Mouse (Mus musculus): ENCODE data around the gene Nf1. TPM values are rescaled to one million over a fixed set of nuclear protein-coding genes. Genes with fewer than 3 reads are reported as not detected.

The Nf1 gene
- total RNA-seq, 2 experiments from 2014 or later, result 18.2 to 23.5 TPM

DNA sequence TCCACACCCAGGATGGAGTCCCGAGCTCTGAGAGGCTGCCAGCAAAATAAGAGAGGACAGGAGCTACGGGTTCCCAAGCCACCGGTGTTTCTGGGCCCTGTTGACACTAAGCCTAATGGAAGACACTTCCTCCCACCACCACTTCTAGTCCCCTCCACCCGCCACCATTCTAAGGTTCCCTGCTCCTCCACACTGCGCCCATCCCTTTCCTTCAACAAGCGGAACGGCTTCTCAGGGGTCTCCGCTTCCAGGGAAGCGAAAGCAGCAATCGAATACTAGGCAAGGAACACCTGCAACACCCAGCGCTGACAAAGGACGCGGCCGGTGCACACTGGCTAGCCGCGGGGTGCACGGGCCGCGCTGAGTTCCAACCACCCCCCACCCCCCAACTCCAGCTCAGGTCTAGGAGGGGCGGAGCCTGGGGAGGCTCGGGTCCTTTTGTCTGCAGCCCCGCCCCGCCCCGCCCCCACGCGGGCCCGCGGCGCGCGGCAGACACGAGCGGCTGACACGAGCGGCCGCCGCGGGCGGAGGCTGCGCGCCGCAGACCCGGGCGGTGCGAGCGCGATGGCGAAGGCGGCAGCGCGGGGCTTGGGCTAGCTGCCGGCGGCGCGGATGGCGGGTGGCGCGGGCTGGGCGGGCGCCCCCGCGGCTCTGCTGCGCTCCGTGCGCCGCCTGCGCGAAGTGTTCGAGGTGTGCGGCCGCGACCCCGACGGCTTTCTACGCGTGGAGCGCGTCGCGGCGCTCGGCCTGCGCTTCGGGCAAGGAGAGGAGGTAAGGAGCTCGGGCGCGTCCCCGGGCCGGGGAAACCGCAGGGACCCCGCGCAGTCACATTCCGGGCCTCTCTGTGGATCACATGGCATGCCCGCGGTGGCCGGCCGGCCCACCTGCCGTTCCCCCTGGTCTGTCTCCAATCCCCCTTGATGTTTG lies 251.4 kb downstream of the Nf1 start, which contains the start of gene Rab11fip4:
TSS of gene Rab11fip4 (plus strand) at position 549 of the 927 bp plus-strand sequence.
- intact Hi-C loops (cut with DNase I), result no loop called here
- DNase-seq, result peak; percentile 29
- no peak within 1 kb of the TSS for H3K27ac ChIP-seq
- peak within 1 kb of the TSS; percentile 75 for H3K4me3 ChIP-seq
- no peak for TF ChIP-seq CTCF (IDR thresholded peaks at IDR 0.05)

DNA sequence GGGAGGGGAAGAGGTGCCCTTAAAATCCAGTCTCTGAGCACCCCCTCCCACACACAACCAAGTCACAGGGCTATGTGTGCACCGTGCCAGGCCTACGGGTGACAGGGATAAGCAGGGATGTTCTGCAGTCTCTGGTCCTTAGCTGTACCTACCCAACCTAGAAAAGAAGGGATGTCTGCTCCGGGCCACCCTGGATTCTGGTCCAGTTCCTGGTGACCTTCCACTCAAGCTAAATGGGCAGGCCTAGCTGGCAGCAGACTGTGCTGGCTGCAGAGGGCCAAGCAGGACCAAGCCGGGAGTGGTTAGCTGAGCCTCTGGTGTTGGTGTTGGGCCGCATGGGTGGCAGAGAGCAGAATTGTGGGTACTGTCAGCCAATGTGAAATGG lies 252.1 kb downstream of the Nf1 start:
- no peak for TF ChIP-seq CTCF (IDR thresholded peaks at IDR 0.05)
- no peak for DNase-seq
- Histone ChIP-seq H3K4me3 (peak overlapping the region; percentile 75), H3K27ac (no peak overlapping the region)
- intact Hi-C loops (cut with DNase I), result no loop called here

DNA sequence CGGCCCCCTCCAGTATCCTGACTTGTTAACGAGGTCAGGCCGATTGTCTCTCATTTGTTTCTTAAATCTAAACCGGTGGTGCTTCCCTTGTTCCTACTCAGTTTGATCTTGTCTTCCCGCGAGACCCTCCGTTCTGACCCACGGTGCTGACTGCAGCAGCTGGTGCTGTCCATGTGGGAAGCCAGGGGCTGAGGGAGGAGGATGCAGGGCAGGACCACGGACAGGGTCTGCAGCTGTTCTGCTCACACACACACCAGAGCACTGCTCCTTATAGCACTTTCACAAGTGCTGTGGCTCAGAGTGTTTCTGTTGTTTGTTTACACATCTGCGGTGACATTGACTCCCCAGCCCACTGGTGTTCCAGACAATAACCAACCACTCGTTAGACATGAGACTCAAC lies 254.0 kb downstream of the Nf1 start:
- Histone ChIP-seq H3K4me3 (no peak overlapping the region), H3K27ac (no peak overlapping the region)
- no peak for TF ChIP-seq CTCF (IDR thresholded peaks at IDR 0.05)
- intact Hi-C loops (cut with DNase I), result no loop called here
- DNase-seq, result no peak

DNA sequence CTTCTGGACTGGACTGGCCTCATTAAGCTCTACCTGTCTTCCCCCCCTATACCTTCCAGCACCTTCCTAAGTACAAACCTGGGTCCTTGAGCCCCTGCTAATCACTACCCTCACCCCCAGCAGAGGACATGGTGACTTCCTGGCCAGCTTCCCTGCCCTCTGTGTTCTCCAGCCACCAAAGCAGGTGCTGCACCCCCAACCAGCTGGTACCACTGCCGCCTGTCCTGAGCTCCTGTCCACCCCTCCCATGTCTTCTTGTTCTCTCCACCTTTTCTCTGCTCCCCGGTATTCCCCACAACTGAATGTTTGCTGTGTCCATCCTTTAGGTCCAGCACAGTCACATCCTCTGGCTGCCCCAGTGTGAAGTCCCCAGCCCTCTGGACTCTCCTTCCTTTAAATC lies 271.0 kb downstream of the Nf1 start:
- no peak for TF ChIP-seq CTCF (IDR thresholded peaks at IDR 0.05)
- intact Hi-C loops (cut with DNase I), result no loop called here
- H3K27ac ChIP-seq, result no peak overlapping the region
- H3K4me3 ChIP-seq, result no peak overlapping the region
- no peak for DNase-seq

DNA sequence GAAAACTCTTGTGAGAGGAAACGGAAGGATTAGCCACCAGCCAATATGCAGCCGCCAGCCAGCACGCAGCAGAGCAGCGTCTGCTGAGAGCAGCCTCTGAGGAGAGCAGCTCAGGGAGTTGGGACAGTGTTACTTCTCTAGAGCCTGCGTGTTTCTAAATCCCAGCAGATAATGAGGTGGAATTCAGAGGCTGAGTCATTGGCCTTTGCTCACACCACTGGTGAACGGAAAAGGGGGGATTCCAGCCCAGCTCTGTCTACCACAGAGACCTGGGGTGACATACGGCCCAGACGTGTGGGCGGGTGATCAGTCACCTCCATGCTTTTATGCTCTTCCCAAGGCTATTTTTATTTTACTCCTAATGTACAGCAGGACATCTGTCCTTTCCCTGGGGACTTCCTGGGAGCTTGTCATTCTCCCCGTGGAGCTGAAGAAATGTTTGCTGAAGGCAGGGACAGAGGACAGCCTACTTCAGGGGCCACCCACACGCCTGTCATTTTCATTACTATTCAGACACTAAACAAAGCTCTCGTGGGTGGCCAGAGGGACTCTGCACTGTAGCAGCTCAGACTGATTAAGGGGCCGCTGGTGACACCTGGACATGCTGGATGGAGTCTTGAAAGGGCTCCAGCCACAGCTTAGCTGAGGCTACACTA lies 271.6 kb downstream of the Nf1 start:
- DNase-seq, result no peak
- intact Hi-C loops (cut with DNase I), result no loop called here
- no peak for TF ChIP-seq CTCF (IDR thresholded peaks at IDR 0.05)
- Histone ChIP-seq H3K27ac (no peak overlapping the region), H3K4me3 (no peak overlapping the region)

DNA sequence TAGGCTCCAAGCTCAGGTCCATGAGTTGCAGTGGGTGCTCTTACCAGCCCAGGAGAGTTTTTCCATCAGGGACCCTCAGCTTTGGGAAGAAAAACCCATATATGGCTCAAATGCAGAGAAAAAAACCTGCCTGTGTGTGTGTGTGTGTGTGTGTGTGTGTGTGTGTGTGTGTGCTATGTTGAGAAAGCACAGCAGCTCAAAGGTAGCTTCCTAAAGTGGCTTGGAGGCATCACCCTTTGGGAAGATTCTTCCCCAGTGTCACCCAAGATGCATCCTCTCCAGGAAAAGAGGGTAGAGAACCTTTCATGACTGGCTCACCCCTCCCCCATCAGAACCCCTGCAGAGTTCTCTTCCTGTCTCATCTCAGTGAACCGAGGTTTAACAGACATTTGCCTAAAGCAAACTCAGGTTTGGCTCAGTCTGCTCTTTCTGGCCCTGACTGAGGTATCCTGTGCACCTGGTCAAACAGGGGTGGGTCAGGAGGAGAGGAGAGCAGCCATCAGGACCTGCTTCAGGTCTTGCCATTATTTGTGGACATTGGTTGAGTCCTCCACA lies 272.6 kb downstream of the Nf1 start:
- intact Hi-C loops (cut with DNase I), result no loop called here

DNA sequence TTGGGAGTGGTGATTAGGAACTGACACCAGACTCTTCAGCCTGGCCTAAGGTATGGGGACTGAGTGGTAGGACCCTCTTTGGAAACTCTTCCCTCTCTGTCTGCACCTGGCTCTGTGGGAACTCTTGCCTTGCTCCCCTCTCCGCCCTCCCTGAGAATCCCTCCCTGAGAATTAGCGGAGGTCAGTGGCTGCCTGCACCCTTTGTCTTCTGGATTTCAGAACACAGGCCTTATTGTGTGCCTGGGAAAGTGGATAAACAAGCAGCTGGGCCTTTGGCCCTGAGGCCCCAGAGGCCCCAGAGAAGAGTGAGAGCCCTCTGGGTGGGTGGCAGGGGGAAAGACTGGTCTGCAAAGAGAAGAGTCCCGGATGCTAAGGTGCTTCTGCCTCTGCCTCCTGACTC lies 273.6 kb downstream of the Nf1 start:
- intact Hi-C loops (cut with DNase I), result no loop called here
- Histone ChIP-seq H3K27ac (no peak overlapping the region), H3K4me3 (no peak overlapping the region)
- TF ChIP-seq CTCF (IDR thresholded peaks at IDR 0.05), result no peak
- no peak for DNase-seq

More for the DNA sequence above, 272.6 kb downstream of the Nf1 start:
- Histone ChIP-seq H3K27ac (no peak overlapping the region), H3K4me3 (no peak overlapping the region)
- no peak for DNase-seq
- no peak for TF ChIP-seq CTCF (IDR thresholded peaks at IDR 0.05)

DNA sequence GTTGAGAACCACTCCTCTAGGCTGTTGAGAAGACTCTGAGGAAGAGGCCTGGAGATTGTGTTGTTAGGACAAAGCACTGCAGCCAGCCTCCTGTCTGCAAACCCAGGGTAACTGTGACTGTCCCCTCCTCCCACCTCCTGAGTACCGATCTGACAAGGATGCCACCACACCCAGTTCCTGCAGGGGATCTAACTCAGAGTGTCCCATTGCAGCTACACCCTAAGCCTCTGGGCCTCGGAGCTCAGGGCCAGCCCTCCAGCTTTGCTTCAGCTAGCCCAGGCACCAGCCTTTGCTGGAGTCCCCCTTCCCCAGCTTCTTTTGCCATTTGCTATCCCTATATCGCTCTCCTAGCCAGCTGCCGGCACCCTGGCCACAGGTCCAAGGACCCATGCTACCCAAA lies 274.2 kb downstream of the Nf1 start:
- no peak for TF ChIP-seq CTCF (IDR thresholded peaks at IDR 0.05)
- no peak for DNase-seq
- H3K27ac ChIP-seq, result no peak overlapping the region
- H3K4me3 ChIP-seq, result no peak overlapping the region
- intact Hi-C loops (cut with DNase I), result no loop called here

DNA sequence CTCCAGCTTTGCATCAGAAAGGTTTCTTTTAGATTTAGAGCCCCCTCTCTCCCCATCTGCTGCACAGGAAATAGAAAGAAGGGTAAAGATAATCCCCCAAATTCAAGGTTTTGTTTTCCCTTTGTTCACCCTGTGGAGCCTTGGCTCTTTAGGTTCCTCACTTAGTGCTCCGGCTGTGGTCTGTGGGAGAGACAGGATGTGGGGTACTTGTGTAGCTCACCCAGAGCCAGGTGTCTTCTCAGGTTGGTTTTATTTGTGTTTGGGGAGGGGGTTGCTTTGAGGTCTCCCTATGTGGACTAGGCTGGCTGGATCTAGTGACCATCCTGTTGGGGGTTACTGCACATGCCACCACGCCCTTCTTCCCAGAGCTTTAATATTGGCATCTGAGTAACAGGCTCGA lies 275.4 kb downstream of the Nf1 start:
- intact Hi-C loops (cut with DNase I), result no loop called here
- no peak overlapping the region for H3K4me3 ChIP-seq
- no peak for DNase-seq
- H3K27ac ChIP-seq, result no peak overlapping the region
- TF ChIP-seq CTCF (IDR thresholded peaks at IDR 0.05), result no peak

DNA sequence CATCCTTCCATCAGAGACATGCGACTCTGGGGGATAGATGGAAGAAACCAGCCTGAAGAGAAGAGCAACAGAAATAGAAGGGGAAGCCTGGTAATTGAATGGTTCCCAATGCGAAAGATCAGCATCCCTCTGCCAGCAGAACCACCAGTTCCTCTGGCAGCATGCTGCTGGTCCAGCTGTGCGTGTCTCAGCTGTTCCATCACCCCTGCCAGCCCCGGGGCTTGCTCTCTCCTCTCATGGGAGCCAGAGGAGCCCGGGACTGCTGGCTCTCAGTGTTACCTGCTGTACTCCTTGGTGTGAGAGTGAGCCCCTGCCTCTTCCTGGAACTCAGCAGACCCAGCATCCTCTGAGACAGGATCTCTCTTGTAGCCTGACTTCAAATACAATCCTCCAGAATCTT lies 276.4 kb downstream of the Nf1 start:
- DNase-seq, result peak; percentile 54
- H3K27ac ChIP-seq, result no peak overlapping the region
- H3K4me3 ChIP-seq, result no peak overlapping the region
- no peak for TF ChIP-seq CTCF (IDR thresholded peaks at IDR 0.05)
- intact Hi-C loops (cut with DNase I), result no loop called here

DNA sequence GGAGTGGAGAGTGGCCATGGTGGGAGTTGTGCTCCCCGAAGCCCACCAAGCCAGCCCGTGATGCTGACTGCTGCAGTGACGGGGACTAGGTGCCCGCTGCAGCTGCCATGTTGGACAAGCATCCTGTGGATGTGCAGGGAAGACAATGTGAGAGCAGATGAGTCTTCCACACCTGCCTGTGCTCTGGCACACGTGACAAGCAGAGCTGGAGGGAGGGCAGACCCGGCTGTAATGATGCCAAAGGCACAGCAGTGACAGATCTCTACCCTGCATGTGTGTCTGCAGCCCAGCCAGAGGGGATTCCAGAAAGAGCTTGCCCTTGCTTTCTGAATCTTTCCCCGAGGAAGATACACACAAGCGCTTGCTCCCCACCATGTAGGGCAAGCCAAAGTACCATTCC lies 278.5 kb downstream of the Nf1 start:
- DNase-seq, result no peak
- intact Hi-C loops (cut with DNase I), result no loop called here
- no peak overlapping the region for H3K27ac ChIP-seq
- TF ChIP-seq CTCF (IDR thresholded peaks at IDR 0.05), result no peak
- no peak overlapping the region for H3K4me3 ChIP-seq

DNA sequence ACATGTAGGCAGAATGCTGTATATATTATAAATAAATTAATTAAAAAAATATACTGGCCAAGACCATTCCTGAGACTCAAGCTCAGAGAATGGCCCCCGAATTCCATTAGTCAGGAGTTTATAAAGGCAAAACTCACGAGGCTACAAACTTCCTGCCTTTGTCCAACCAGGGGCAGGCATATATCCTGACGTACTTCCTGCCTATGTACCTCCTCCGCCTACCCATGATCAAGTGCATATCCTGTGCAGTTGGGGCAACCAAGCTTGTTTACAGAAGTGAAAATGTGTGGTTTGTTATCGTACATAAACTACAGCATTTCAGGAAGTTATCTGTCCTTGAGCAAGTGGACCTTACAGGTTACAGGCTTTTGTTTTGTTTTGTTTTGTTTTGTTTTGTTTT lies 283.5 kb downstream of the Nf1 start:
- TF ChIP-seq CTCF (IDR thresholded peaks at IDR 0.05), result no peak
- intact Hi-C loops (cut with DNase I), result loop anchor here (10.0 kb wide), 1 partner anchor 342 kb away; the partner anchor contains the start of gene Utp6
- H3K27ac ChIP-seq, result no peak overlapping the region
- no peak for DNase-seq
- no peak overlapping the region for H3K4me3 ChIP-seq

DNA sequence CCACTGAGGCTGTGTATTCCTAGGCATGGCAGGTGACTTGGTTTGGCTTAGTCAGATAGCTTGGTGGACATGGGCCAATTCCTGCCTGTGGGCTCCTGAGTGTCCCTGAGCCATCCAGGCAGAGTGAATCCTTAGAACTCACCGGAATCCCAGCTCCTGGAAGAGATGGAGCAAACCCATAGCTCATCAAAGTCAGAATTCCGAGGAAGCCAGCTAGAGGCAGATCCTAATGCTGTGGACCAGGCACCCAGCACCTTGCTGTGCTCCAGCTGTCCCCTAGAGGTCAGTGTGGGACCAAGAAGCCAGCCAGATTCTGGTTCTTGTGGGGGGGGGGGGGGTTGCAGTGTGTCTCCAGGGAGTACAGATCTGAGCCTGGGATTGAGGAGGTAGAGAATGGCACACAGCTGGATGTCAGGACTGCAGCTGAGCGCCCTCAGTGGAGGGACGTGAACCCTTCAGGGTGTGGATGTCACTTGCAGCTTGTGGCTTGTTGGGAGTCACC lies 285.4 kb downstream of the Nf1 start:
- Histone ChIP-seq H3K4me3 (no peak overlapping the region), H3K27ac (no peak overlapping the region)
- intact Hi-C loops (cut with DNase I), result loop anchor here (1.0 to 10.0 kb wide), 4 partner anchors 40 to 340 kb away; partner anchors contain the start of gene Utp6
- DNase-seq, result peak; percentile 77
- peak; percentile 77 for TF ChIP-seq CTCF (IDR thresholded peaks at IDR 0.05)
